Mouse (Mus musculus): ENCODE results near the gene Map4k4. TPM values are rescaled to one million over a fixed set of nuclear protein-coding genes. Genes with fewer than 3 reads are reported as not detected.

The Map4k4 gene
- total and polyA plus RNA-seq, 3 experiments = 0.04 to 0.21 TPM; not detected in 1

DNA sequence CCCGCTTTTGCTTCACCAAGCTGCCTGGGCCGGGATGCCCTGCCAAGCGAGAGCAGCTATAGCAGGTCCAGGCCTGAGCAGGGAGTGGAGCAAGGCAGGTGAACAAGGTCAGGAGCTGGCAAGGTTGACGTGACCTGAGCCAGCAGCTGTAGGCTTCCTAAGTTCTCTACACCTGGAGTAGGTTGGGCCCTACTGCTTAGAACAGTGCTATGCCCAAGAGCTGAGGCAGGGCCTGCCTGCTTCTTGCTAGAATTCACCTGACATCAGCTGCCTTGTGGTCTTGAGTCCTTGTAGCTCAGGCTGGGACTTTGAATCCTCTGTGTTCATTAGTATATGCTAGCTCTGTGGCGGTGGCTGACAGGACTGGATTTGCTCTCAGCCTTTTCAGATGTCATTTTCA, 173.1 kb downstream of the Map4k4 start, which contains the start of gene Il1r2:
Gene Il1r2 (plus strand): TSS at position 301 of the 400 bp plus-strand sequence.
- H3K9me3 ChIP-seq (replicated peaks; ENCODE audit: insufficient read depth, low read length) = no peaks in the 10 kb centered on the region
- no peak for TF ChIP-seq ZMIZ1 (IDR thresholded peaks at IDR 0.05; ENCODE audit: low read depth, low read length)
- no peak for TF ChIP-seq SMC3 (IDR thresholded peaks at IDR 0.05; ENCODE audit: low read depth, low read length)
- no peak for TF ChIP-seq CHD2 (IDR thresholded peaks at IDR 0.05; ENCODE audit: low read length)
- no peak for TF ChIP-seq MAFK (IDR thresholded peaks at IDR 0.05; ENCODE audit: borderline replicate concordance, low read depth, low read length)
- no peak for TF ChIP-seq RCOR1 (IDR thresholded peaks at IDR 0.05; ENCODE audit: low read depth, low read length)
- no peak for TF ChIP-seq SIN3A (IDR thresholded peaks at IDR 0.05; ENCODE audit: low read length)
- no peak for TF ChIP-seq ZKSCAN1 (IDR thresholded peaks at IDR 0.05; ENCODE audit: low read depth, low read length)
- TF ChIP-seq GATA1 (IDR thresholded peaks at IDR 0.05; ENCODE audit: low read depth, low read length) = no peak
- no peak for TF ChIP-seq ZNF384 (IDR thresholded peaks at IDR 0.05; ENCODE audit: low read depth, low read length)
- no peak for TF ChIP-seq GABPA (IDR thresholded peaks at IDR 0.05; ENCODE audit: low read depth, low read length)
- TF ChIP-seq CHD1 (IDR thresholded peaks at IDR 0.05; ENCODE audit: low read depth, low read length) = no peak
- no peak for TF ChIP-seq USF1 (IDR thresholded peaks at IDR 0.05; ENCODE audit: low read depth, low read length)
- TF ChIP-seq EP300 (IDR thresholded peaks at IDR 0.05; ENCODE audit: low read depth in 1 of 2, low read length in 2 of 2) = no peak
- no peak for TF ChIP-seq RAD21 (IDR thresholded peaks at IDR 0.05; ENCODE audit: low read depth, low read length)
- no peak for TF ChIP-seq UBTF (IDR thresholded peaks at IDR 0.05; ENCODE audit: borderline replicate concordance, insufficient read depth, low read depth, low read length)
- no peak for TF ChIP-seq MEF2A (IDR thresholded peaks at IDR 0.05; ENCODE audit: extremely low read depth, insufficient replicate concordance, low read depth, low read length, poor library complexity, severe bottlenecking)
- no peak for TF ChIP-seq POLR2AphosphoS2 (IDR thresholded peaks at IDR 0.05; ENCODE audit: low read length)
- H3K4me1 ChIP-seq (ENCODE audit: control insufficient read depth in 1 of 2, insufficient read depth in 2 of 2, low read length in 2 of 2) = no peaks in the 10 kb centered on the region
- H3K9ac ChIP-seq (ENCODE audit: control insufficient read depth, low read depth, low read length, poor library complexity, severe bottlenecking) = no peak within 1 kb of the TSS
- no peaks in the 10 kb centered on the region for H3K36me3 ChIP-seq (ENCODE audit: control insufficient read depth in 1 of 2, insufficient read depth in 2 of 2, low read length in 2 of 2)
- H3K27ac ChIP-seq (ENCODE audit: control insufficient read depth, low read depth, low read length) = no peak within 1 kb of the TSS
- H3K27me3 ChIP-seq (ENCODE audit: control insufficient read depth in 1 of 2, insufficient read depth in 2 of 2, low read length in 2 of 2) = no peaks in the 10 kb centered on the region
- H3K79me2 ChIP-seq (ENCODE audit: control insufficient read depth, insufficient read depth, low read length, poor library complexity) = no peaks in the 10 kb centered on the region
- DNase-seq (ENCODE audit: low read depth, low spot score) = no peak
- no peak within 1 kb of the TSS for H3K4me3 ChIP-seq (ENCODE audit: control insufficient read depth in 1 of 2, insufficient read depth in 1 of 2, low read depth in 2 of 2, low read length in 2 of 2)

Other genes starting within 250 kb of the Map4k4 start
- not detected in 2 replicates for gene Creg2, start 249.4 kb upstream of the Map4k4 start, total RNA-seq (2012; rRNA removed)
- not detected for gene Creg2, start 249.4 kb upstream of the Map4k4 start, polyA plus RNA-seq (2012; ENCODE audit: insufficient read depth in 1 of 2, insufficient read length in 2 of 2, low read depth in 1 of 2, low replicate concordance in 2 of 2, missing spikeins in 1 of 2)
- gene Rfx8, start 179.9 kb upstream of the Map4k4 start, total RNA-seq (2012; rRNA removed) = not detected in 2 replicates
- not detected for gene Rfx8, start 179.9 kb upstream of the Map4k4 start, polyA plus RNA-seq (2012; ENCODE audit: insufficient read depth in 1 of 2, insufficient read length in 2 of 2, low read depth in 1 of 2, low replicate concordance in 2 of 2, missing spikeins in 1 of 2)
- not detected in 2 replicates for gene Gm3646, start 95.6 kb upstream of the Map4k4 start, total RNA-seq (2012; rRNA removed)
- not detected for gene Gm3646, start 95.6 kb upstream of the Map4k4 start, polyA plus RNA-seq (2012; ENCODE audit: insufficient read depth in 1 of 2, insufficient read length in 2 of 2, low read depth in 1 of 2, low replicate concordance in 2 of 2, missing spikeins in 1 of 2)
- not detected in 2 replicates for gene Il1r2, start 173.2 kb downstream of the Map4k4 start, total RNA-seq (2012; rRNA removed)
- not detected for gene Il1r2, start 173.2 kb downstream of the Map4k4 start, polyA plus RNA-seq (2012; ENCODE audit: insufficient read depth in 1 of 2, insufficient read length in 2 of 2, low read depth in 1 of 2, low replicate concordance in 2 of 2, missing spikeins in 1 of 2)

Data from MEL (cell line).